Mouse (Mus musculus): Measurements from ENCODE around the gene Gsdmc3. TPM values are rescaled to one million over a fixed set of nuclear protein-coding genes. Genes with fewer than 3 reads are reported as not detected.

Gsdmc3 gene
- polyA plus RNA-seq (2014; fragmentation: Illumina TruSeq; extraction: RNeasy Lipid Tissue Mini Kit (QIAGEN cat#74804)): 0.97 TPM

GRCm38 (mm10) chr15:63878458-63878857, at the start of gene Gsdmc3:
Gene Gsdmc3 (minus strand): TSS chr15:63878558.

GRCm38 (mm10) chr15:63912197-63912596, 33.8 kb upstream of the Gsdmc3 start, which contains the start of gene Gsdmc4:
Gene Gsdmc4 (minus strand): TSS chr15:63912297.

Other genes with a start within 250 kb of the Gsdmc3 start
- 1.3 TPM for gene Gsdmc2, start 33.4 kb downstream of the Gsdmc3 start, polyA plus RNA-seq (2014; fragmentation: Illumina TruSeq; extraction: RNeasy Lipid Tissue Mini Kit (QIAGEN cat#74804))
- gene Gsdmc4, start 33.7 kb upstream of the Gsdmc3 start, polyA plus RNA-seq (2014; fragmentation: Illumina TruSeq; extraction: RNeasy Lipid Tissue Mini Kit (QIAGEN cat#74804)): 0.83 TPM
- gene Fam49b, start 181.9 kb upstream of the Gsdmc3 start, polyA plus RNA-seq (2014; fragmentation: Illumina TruSeq; extraction: RNeasy Lipid Tissue Mini Kit (QIAGEN cat#74804)): 286 TPM